Mouse (Mus musculus): ENCODE measurements around the gene Scamp4. TPM values are rescaled to one million over a fixed set of nuclear protein-coding genes. Genes with fewer than 3 reads are reported as not detected.
A peak's percentile ranks its signal among the peaks of the same experiment; 100 is the strongest.
"Not testable (repeated sequence)": the region's sequence is repeated elsewhere in the genome, so short reads cannot be mapped to it uniquely, and the experiment has no call there.

Scamp4 gene
- total RNA-seq, 4 experiments from 2014 or later: 17.4 to 21.2 (median 19.2) TPM

DNA sequence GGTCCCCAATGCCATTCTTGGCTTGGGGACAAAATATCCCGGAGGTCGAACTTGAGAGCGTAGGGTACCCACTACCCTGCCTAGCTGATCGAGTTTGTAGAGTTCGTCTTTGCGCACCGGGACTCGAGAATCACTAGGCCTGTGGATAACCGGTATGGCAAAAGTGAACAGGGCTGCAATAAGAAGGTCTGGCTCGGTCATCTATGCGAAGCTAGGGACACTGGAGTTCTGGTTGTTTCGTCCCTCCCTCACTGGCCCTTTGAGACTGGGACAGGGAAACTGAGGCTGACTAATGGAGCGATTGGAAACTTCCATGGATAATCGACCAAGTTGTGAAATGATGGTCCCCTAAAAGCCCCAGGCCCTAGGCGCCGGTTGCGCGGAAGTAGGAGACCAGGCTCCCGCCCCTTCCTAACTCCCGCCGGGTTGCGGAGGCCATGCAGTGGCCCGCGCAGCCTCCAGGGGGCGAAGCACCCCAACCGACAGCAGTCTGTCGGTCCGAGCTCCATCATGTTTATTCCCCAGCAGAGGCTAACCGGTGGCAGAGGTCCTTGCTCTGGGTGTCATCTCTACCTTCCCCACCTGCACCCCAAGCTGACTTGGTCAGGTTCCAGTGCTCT is 24.4 kb upstream of the Scamp4 start:
- DNase-seq (ENCODE audit: low spot score in 2 of 2): peak; percentile 70 to 76

DNA sequence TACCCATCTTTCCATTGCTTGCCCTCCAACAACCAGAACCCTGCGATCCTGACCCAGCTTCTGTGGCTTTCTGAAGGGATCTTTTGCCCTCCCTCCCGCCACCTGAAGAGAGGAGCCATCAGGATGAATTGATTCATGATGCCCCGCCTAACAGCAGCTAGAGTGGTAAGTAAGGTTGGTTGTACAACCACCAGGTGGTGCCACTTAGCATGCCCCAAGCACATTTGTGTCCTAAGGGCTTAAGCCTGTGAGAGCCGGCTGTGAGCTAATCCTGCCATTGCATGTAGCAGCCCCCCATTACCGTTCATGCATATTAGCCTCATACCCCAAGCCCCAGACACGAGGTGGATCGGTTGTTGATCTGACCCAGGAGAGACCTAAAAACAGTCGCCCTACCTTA is 23.8 kb upstream of the Scamp4 start:
- no peak for DNase-seq (ENCODE audit: low spot score in 2 of 2)

DNA sequence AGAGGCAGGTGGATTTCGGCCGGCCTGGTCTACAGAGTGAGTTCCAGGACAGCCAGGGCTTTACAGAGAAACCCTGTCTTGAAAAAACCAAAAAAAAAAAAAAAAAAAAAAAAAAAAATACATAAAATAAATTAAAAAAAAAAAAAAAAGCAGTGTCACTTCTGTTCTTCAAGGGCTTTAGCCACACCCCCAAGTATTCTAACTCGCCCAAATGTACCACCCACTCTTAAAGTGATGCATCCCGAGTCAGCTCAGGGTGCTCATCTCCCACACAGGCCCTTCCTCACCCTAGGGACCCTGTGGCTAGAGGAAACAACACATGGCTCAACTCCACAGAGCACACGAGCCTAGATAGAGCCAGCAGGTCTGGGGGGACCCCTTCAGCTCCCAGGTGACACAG is 19.6 kb upstream of the Scamp4 start:
- DNase-seq (ENCODE audit: low spot score in 2 of 2): no peak

DNA sequence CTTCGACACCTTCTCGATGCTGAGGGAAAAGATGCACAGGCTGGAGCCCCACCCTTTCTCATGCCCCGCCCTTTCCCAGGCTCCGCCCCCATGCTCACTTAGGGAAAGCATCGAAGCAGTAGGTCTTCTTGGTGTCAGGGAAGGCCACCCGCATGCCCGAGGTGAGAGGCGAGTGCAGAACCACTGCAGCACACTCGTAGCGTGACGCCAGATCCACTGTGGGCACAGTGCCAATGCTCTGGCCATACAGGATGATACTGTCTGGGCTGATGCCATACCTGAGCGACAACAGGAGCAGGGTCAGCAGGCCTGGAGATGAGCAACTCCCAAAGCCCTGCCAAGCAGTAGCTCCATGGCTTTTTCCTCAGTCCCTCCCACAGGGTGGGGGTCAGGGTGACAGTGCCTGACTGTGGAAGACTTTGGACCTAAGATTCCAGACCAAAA is 18.6 kb upstream of the Scamp4 start:
- DNase-seq (ENCODE audit: low spot score in 2 of 2): no peak

DNA sequence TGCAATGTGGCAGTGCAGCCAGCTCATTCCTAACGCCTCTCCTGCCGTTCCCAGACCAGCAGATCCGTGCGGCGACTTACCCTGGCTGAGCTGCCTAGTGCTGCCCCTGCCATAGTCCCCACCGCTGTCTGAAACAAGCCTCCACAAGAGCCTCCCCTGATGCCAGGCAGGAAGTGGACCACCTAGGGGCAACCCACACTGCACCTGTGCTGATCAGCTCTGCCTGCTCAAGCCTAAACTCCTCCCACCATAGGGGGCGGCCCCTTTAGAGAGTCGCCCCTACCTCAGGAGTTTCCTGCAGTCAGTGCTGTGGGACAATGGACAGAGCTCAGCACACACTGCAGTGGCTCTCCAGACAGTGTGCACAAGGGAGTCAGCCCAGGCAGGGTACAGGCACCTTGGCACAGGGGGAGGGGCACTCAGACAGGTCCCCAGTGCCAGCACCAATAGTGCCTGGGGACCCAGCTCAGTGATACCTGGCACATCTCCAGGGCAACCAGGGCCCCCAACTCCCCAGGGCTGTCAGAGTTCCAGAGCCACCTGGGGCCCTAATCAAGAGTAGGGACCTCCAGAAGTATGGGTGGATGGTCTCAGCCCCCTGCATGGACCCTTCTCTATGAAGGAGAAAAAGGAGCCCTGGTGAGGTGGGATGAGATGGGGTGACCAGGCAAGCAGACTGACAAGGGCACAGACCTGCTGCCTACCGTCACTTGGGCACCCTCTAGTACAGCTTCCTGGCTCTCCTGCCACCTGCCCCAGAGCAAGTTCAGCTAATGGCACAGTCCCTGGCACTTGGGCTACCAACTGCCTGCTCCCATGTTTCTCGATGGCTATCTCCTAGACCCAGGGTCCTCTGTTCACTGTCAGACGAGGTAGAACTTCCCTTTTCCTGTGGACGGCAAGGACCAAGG is 17.8 kb upstream of the Scamp4 start:
- DNase-seq (ENCODE audit: low spot score in 2 of 2): no peak

DNA sequence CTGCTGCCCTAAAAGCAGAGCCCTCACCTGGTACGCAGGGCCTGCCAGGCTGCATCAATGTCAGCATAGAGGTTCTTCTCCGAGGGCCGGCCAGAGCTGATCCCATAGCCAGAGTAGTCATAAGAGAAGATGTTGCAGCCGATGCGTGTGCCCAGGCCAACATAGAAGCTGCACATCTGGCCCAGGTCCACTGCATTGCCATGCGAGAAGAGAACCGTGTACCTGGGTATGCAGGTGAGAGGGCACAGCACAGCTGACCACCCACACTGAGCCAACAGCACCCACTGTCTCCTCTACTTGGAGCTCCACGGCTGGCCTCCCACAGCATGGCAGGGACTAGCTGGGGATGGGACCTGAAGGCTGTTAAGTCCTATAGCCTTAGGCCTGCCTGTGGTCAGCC is 17.1 kb upstream of the Scamp4 start:
- no peak for DNase-seq (ENCODE audit: low spot score in 2 of 2)

DNA sequence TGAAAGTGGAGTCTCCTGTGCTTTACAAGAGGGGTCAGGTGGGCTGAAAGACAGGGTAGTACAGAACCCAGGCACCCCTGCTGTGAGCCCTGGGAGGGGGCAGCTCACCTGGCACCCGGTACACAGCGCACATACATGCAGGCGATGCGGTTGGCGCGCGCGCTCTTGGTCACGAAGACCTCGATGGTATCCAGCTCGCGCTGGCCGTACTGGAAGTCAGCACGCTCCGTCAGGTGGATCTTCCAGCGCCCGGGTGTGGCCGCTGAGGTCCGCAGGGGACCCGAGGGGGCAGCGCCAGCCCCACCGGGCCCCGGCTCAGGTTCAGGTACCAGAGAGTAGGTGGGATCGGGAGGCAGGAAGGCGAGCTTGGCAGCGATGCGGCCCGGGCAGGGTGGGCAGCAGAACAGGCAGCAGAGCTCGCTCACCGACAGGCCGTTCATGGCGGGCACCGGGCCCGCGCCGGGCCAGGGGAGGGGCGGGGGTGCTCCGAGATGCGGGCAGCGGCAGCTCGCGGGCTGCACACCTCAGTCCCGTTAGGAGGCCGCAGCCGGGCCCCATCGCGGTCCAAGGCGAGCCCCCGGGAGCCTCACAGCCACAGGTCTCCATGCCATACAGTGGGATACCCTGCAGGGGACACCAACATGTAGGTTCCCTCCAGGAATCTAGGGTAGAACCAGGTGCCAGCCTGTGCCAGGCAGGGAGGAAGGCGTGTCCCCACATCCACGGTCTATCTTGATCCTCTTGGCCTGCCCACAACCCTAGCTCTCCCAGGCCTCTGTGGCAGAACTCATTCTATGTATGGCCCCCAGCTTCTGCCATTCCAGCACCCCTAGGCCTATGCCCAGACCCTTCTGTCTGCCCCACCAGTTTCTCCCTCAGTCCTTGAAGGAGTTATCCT is 16.0 kb upstream of the Scamp4 start:
- DNase-seq (ENCODE audit: low spot score in 2 of 2): no peak

DNA sequence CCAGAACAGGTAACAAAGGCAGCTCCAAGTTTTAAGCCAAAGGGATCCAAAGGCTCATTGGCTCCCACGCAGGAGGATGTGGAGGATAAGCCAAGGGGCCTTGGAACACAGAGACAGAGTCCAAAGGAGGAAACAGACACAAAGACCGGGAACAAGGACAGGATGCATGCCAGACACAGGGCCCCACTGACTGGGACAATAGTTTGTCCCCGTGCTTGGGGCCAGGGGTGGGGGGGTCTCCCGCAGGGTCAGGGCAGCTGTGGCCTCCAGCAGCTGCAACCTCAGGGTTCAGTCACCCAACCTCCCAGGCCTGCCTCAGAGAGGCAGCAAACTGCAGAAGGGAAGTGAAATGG is 15.4 kb upstream of the Scamp4 start:
- no peak for DNase-seq (ENCODE audit: low spot score in 2 of 2)

DNA sequence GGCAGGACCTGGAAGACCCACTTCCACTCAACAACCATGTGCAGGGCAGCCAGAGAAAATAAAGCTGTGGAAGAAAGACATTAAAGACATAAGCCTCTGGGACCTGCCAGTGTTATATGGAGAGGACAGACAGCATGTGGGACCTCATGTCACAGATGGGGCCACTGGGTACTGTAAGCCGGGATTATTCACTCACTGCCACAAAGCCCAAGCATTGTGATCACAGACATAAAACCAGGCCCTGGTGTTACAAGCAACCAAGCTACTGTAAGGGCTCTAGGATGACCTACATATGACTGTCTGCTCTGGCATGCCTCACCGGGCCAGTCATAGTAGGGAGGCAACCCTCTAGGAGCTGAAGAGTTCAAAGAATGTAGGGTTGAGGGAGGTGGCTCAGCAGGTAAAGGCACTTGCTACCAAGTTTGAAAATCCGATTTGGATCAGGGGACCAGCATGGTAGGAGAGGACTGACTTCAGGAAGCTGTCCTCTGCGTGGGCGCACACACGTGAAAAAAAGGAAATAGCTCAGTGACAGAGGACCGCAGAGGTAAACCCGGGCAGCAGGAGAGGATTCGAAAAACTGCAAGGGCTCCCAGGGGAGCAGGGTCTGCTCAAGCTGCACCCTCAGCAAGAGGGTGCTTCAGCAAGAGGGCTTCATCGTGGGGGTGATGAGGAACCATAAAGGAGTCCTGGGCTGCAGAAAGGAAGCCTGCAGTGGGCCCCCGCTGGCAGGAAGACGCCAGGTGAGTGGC is 13.4 kb upstream of the Scamp4 start:
- no peak for DNase-seq (ENCODE audit: low spot score in 2 of 2)

DNA sequence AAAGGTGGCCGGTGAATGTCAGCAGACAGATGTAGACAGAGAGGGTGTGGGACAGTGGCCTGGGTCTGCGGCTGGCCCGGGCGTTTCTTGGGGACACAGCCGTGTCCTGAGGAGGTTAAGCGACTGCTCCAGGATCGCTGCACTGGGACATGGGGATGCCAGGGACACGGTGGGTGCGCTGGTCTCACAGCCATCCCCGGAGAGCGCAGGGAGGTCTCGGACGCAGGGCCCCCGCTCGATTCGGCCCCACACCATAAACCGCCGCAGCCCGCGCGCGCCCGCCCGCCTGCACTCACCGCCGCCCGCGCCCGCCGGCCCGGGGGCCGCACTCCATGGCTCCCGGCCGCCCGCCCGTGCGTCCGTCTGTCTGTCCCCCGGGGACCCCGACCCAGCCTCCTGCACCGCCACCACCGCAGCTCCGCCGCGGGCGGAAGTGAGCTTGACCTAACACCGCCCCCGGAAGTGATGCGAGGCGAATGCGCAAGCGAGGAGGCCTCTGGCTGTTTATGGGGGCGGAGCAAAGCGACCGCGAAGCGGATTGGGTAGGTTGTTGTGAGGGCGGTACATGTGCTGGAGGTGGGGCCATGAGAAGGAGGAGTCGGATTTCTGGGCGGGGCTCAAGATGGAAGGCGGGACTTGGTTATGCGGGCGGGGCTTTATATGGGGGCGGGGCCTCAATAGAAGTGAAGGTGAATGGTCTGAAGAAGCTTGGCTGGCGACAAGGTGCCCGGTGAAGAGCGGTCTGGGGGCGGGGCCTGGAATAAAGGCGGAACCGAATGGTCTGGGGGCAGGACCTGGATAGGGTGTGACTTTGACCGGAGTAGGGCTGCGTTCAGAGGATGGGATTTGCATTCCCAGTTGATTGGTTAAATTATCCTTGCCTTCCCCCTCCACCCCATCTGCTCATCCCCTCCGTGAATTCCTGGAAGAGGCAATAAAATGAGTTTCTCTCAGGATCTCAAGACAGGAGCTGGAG is 12.5 kb upstream of the Scamp4 start, which contains the start of gene Abhd17a:
Abhd17a (minus strand) TSS at position 463 of the 976 bp plus-strand sequence.
- peak; percentile 86 to 92 for DNase-seq (ENCODE audit: low spot score in 2 of 2)

DNA sequence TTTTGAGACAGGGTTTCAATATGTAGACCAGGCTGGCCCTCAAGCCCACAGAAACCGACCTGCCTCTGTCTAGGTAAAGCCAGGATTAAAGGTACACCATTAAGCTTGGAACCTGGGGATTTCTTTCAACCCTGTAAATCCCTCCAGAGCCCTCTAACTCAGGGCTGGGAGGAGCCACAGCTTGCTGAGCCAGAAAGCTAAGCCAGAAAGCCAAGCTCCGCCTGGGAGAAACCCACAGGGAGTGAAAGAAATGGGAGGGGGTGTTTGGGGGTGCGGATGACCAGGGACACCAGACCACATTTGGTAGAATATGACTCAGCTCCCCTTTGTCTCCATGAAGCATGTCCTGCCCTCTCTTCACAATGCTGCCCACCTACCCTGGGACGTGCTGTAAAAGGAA is 6.4 kb upstream of the Scamp4 start:
- no peak for DNase-seq (ENCODE audit: low spot score in 2 of 2)

DNA sequence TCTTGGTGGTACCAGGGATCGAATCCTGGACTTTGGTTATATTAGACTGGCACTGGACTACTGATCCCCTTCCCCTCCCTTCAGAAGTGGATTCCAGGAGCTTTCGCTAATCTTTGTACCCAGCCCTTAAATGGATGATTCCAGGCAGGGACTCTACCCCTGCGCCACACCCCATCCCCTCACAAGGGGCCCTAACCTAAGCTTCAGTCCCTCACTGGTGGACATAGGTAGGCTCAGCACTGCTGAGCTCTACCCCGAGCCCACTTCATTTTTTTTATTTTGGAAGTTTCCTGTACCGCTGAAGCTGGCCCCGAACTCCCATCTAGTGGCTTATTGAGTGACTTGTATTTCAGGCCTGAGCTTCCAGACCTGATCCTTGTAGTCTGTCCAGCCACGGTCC is 692 bp downstream of the Scamp4 start:
- DNase-seq (ENCODE audit: low spot score in 2 of 2): no peak

DNA sequence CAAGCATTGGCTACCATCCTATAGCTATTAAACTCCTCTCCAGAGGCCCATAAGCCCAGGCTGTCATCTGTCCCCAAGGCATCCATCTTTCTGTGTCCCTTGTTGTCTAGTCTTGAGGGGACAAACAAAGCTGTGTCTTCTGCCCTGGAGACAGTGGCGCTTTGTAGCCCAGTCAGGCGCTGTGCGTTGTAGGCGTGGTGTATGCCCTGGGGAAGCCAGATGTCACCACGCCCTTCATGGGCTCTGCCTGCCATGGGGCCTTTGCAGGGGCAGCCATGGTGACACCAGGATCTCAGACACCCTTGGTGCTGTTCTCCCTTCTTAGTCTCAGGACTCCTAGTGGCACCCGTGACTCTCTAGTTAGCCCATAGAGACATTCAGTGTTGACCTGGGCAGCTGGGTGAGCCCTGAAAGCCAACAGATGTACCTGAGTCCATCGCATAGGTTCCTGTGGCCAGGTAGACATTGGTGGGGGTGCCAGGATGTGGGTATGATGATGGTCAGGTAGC is 1.4 kb downstream of the Scamp4 start:
- no peak for DNase-seq (ENCODE audit: low spot score in 2 of 2)

DNA sequence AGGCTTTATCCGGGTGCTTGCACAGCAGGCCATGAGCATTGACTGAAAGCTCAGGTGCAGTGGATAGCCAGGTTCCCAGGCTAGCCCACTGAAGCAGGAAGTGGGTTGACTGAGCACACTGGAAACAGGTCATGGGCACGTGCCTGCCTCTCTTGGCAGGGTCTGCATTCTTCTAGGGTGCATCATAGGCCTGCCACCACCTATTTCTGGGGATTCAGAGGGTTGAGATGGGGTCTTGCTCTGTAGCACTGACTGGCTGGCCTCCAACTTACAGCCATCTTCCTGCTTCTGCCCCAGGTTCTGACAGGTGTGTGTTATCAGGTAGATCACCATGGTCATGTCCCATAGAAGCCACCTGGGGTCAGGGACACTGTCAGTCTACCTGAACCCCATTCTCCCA is 2.3 kb downstream of the Scamp4 start:
- DNase-seq (ENCODE audit: low spot score in 2 of 2): no peak

DNA sequence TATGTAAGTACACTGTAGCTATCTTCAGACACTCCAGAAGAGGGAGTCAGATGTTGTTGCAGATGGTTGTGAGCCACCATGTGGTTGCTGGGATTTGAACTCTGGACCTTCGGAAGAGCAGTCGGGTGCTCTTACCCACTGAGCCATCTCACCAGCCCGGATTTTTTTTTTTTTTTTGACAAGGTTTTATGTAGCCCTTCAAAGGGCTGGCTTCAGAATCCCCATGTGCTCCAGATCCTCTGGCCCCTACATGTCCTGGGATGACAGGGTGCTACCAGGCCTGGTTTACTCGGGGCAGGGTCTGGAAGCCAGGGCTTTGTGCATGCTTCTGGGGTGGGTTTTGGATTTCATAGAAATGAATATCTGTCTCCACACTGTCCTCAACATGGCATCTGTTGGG is 3.0 kb downstream of the Scamp4 start, which contains the start of gene Gm49322:
Gm49322 (plus strand) TSS at position 301 of the 400 bp plus-strand sequence.
- not testable (repeated sequence) for DNase-seq (ENCODE audit: low spot score in 2 of 2)

DNA sequence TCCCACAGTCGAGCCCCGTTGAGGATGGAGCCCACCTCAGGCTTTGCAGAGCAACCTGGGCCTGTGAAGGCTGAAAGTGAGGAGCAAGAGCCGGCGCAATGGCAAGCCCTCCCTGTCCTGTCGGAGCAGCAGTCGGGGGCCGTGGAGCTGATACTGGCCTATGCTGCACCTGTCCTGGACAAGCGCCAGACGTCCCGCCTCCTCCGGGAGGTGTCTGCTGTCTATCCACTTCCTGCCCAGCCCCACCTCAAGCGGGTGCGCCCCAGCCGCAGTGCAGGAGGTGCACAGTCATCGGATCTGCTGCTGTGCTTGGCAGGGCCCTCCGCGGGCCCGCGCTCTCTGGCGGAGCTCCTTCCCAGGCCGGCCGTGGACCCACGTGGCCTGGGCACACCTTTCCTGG is 3.6 kb downstream of the Scamp4 start:
- no peak for DNase-seq (ENCODE audit: low spot score in 2 of 2)

DNA sequence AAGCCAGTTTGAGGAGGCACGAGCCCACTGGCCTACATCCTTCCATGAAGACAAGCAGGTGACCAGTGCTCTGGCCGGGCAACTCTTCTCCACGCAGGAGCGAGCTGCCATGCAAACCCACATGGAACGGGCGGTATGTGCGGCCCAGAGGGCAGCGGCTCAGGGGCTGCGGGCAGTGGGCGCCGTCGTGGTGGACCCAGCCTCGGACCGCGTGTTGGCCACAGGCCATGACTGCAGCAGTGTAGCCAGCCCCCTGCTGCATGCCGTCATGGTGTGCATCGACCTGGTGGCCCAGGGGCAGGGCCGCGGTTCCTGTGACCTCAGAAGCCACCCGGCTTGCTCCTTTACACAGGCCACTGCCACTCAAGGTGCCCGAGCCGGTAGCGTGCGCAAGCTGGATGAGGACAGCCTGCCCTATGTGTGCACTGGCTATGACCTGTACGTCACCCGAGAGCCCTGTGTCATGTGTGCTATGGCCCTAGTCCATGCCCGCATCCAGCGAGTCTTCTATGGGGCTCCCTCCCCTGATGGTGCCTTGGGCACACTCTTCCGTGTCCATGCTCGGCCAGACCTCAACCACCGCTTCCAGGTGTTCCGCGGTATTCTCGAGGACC is 4.2 kb downstream of the Scamp4 start:
- DNase-seq (ENCODE audit: low spot score in 2 of 2): no peak

DNA sequence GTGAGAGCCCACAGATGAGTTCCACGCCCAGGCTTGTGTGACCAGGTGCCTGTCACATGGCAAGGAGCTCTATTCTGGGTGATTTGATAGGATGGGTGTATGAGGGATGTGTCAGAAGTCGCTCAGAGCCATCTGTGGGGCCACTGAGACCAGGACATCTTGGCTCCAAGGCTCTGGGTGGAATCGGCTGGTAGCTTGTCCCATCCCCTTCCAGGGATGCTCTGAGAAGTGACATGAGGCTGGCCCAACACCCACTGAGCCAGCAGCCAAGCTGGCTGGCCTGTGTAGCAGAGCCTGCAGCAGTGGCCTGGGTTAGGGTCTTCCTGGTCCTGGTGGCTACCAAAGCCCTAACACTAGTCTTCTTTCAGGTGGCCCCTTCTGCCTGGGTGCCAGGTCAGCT is 5.8 kb downstream of the Scamp4 start:
- DNase-seq (ENCODE audit: low spot score in 2 of 2): no peak

DNA sequence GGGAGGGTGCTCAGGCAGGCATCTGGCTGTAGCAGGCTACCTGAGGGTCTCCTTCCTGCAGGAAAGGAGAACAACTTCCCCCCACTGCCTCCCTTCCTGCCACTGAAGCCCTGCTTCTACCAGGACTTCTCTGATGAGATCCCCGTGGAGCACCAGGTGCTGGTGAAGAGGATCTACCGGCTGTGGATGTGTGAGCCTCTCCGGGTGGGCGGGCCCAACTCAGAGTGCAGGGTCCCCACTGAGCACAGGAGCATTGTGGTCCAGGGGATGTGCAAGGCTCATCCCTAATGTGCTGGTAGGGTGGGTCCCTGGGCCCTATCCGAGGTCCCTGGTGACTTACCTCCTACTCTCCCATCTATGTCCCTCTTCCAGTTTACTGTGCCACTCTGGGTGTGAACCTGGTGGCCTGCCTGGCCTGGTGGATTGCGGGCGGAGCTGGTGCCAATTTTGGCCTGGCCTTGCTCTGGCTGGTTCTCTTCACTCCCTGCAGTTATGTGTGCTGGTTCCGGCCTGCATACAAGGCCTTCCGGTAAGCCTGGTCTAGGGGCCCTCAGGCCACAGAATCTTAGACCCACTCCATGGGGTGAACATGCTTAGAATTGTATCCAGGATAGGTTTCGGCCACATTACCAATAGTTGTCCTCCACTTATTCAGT is 6.7 kb downstream of the Scamp4 start:
- no peak for DNase-seq (ENCODE audit: low spot score in 2 of 2)

All from gastrocnemius, adult 8-10 months (tissue).